ENCODE assay signal across 8 mouse cellular contexts in the genomic region with DNA sequence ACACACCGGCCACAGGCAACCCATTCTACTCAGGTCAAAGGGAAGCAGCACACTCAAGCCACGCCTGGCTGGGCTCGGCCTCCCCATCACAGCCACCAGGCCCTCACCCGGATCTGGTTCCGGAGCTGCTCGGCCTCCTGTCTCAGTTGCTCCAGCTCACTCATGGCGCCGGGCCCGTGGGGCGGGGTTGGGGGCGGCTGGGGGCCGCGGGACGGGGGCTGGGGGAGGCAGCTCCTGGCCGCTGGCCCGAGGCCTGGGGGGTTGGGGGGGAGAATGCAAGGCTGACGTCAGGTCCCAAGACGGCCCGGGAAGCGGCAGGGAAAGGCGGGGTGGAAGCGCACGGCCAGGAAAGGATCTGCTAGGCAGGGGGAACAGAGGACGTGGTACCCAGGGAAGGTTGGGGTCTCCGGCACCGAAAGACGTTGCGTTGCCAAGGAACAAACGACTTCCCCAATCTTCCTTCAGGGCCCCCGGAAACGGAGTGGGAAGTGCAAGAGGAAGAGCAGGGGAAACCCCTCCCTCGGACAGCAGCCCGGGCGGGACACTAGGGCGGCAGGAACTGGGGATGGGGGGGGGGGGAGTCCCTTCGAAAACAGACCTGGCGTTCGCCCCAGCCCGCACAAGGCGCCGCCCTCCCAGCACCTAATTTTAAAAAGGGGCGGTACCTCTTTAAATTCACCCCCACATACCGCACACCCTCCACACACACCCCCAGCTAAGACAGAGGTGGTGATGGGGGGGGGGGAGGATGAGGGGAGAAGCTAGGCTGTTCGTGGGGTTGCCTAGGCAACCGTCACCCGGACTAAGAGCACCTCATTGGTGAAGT. TPM values are rescaled to one million over a fixed set of nuclear protein-coding genes. Genes with fewer than 3 reads are reported as not detected.
DNase-seq lines count a peak whose midpoint lies in the region; ATAC-seq and TF ChIP-seq lines count a peak whose summit lies in the region.

No protein-coding gene starts in this region.

- peak; percentile 45 for ATAC-seq in forebrain, embryonic 15.5 days (replicated peaks)
- no peak for ATAC-seq in erythroid progenitor cell, adult 5-6 weeks (replicated peaks; ENCODE audit: low FRiP score, poor library complexity, severe bottlenecking)

- peaks cover 0 to 15% of the 10 kb centered on the region in 2 experiments; a peak in 2 of 4 replicates for H3K4me1 ChIP-seq in ES-E14 (ENCODE audit: control insufficient read depth in 2 of 2, insufficient read depth in 2 of 2, low read length in 2 of 2, poor library complexity in 1 of 2)
- H3K4me1 ChIP-seq in forebrain, embryonic 15.5 days = peaks cover 34% of the 10 kb centered on the region

- DNase-seq in ES-E14 (ENCODE audit: low read depth, low spot score) = no peak
- peak; percentile 87 for DNase-seq in brain, embryonic 18.5 days (ENCODE audit: low read depth, low spot score)
- peak; percentile 68 to 76 for DNase-seq in heart, postnatal 36 days
- peak; percentile 92 for DNase-seq in layer of hippocampus, adult 9-11 months
- DNase-seq in lung, postnatal 10 days = peak; percentile 87
- peak; percentile 69 for DNase-seq in retina, postnatal 1 day

- H3K27me3 ChIP-seq in forebrain, embryonic 15.5 days = no peaks in the 10 kb centered on the region

- in situ Hi-C loops in ES-E14 (cut with MboI; ENCODE audit: low sequenced_read_pairs in 2 of 2, unreplicated experiment in 2 of 2) = no loop called here

- peak overlapping the region; percentile 50 for H3K9ac ChIP-seq in ES-E14 (ENCODE audit: insufficient read depth, low read depth, low read length, poor library complexity, severe bottlenecking)
- H3K9ac ChIP-seq in forebrain, embryonic 15.5 days (replicated peaks) = peak overlapping the region; percentile 94

- intact Hi-C loops in heart, postnatal 36 days (cut with DNase I) = loop anchor here (5.0 kb wide), 1 partner anchor 178 kb away; the partner anchor contains the start of gene Ephb4

- under 1% methylated on average over 46 of the region's 46 CpGs for WGBS in forebrain, embryonic 15.5 days

- H3K4me3 ChIP-seq in ES-E14 (ENCODE audit: insufficient read depth in 1 of 2, low read depth in 1 of 2, low read length in 2 of 2, poor library complexity in 1 of 2, severe bottlenecking in 1 of 2) = peak overlapping the region; percentile 43 to 86
- peak overlapping the region; percentile 87 for H3K4me3 ChIP-seq in forebrain, embryonic 15.5 days

- no peaks in the 10 kb centered on the region for H3K9me3 ChIP-seq in ES-E14 (ENCODE audit: control insufficient read depth, insufficient read depth, low read depth, low read length)
- no peaks in the 10 kb centered on the region for H3K9me3 ChIP-seq in forebrain, embryonic 15.5 days

- H3K4me2 ChIP-seq in forebrain, embryonic 15.5 days (replicated peaks) = peak overlapping the region; percentile 89

- peaks cover 33% of the 10 kb centered on the region for H3K36me3 ChIP-seq in ES-E14 (ENCODE audit: control insufficient read depth, insufficient read depth, low read length, poor library complexity, severe bottlenecking)
- H3K36me3 ChIP-seq in forebrain, embryonic 15.5 days = peaks cover 38% of the 10 kb centered on the region

- no peak overlapping the region for H3K27ac ChIP-seq in ES-E14 (ENCODE audit: insufficient read depth, low read depth, low read length, poor library complexity, severe bottlenecking)
- H3K27ac ChIP-seq in forebrain, embryonic 15.5 days (replicated peaks) = peak overlapping the region; percentile 98

TF ChIP-seq in ES-E14, 5 proteins besides CTCF, POLR2A, EP300 and RAD21:
- no peak for TF ChIP-seq ZC3H11A (IDR thresholded peaks at IDR 0.05; ENCODE audit: borderline replicate concordance, low read depth, low read length)
- TF ChIP-seq CHD2 (IDR thresholded peaks at IDR 0.05; ENCODE audit: low read depth, low read length) = no peak
- TF ChIP-seq MAFK (IDR thresholded peaks at IDR 0.05; ENCODE audit: insufficient read depth, low read depth, low read length) = no peak
- no peak for TF ChIP-seq HCFC1 (IDR thresholded peaks at IDR 0.05; ENCODE audit: borderline replicate concordance, insufficient read depth, low read length)
- no peak for TF ChIP-seq ZNF384 (IDR thresholded peaks at IDR 0.05; ENCODE audit: low read depth, low read length)

RNA-seq across cellular contexts. Expression of gene Epo, which starts 2.2 kb away (rescaled TPM):
- total RNA-seq in ES-E14 (2012; rRNA removed) = 0.36 and 0.48 TPM in 2 replicates
- not detected in 2 replicates for polyA plus RNA-seq in forebrain, embryonic 15.5 days (2015; fragmentation: Nextera tagmentation; extraction: Ambion mirVana)
- not detected for total RNA-seq in heart, postnatal 36 days (2021)
- not detected in 2 replicates for total RNA-seq in erythroid progenitor cell, adult 5-6 weeks (2015; ENCODE audit: low replicate concordance)
- total RNA-seq in erythroid progenitor cell, adult 5-6 weeks (2017; ENCODE audit: low replicate concordance) = not detected in 2 replicates

RNA-seq across cellular contexts. Expression of gene Gnb2, which starts 2.5 kb away (rescaled TPM):
- total RNA-seq in ES-E14 (2012; rRNA removed) = 259 and 297 TPM in 2 replicates
- 535 and 578 TPM in 2 replicates for polyA plus RNA-seq in forebrain, embryonic 15.5 days (2015; fragmentation: Nextera tagmentation; extraction: Ambion mirVana)
- total RNA-seq in heart, postnatal 36 days (2021) = 100 to 1,000 TPM; 245 to 248 TPM
- 253 and 262 TPM in 2 replicates for total RNA-seq in erythroid progenitor cell, adult 5-6 weeks (2015; ENCODE audit: low replicate concordance)
- 152 and 170 TPM in 2 replicates for total RNA-seq in erythroid progenitor cell, adult 5-6 weeks (2017; ENCODE audit: low replicate concordance)

RNA-seq across cellular contexts. Expression of gene Gigyf1, which starts 12.5 kb away (rescaled TPM):
- 24.7 and 40.3 TPM in 2 replicates for total RNA-seq in ES-E14 (2012; rRNA removed)
- polyA plus RNA-seq in forebrain, embryonic 15.5 days (2015; fragmentation: Nextera tagmentation; extraction: Ambion mirVana) = 19.2 and 20.0 TPM in 2 replicates
- 10 to 100 TPM; 29.5 to 35.4 TPM for total RNA-seq in heart, postnatal 36 days (2021)
- total RNA-seq in erythroid progenitor cell, adult 5-6 weeks (2015; ENCODE audit: low replicate concordance) = 5.4 and 5.8 TPM in 2 replicates
- 8.1 and 11.2 TPM in 2 replicates for total RNA-seq in erythroid progenitor cell, adult 5-6 weeks (2017; ENCODE audit: low replicate concordance)

RNA-seq across cellular contexts. Expression of gene Actl6b, which starts 22.5 kb away (rescaled TPM):
- not detected in 2 replicates for total RNA-seq in ES-E14 (2012; rRNA removed)
- polyA plus RNA-seq in forebrain, embryonic 15.5 days (2015; fragmentation: Nextera tagmentation; extraction: Ambion mirVana) = 250 and 259 TPM in 2 replicates
- not detected for total RNA-seq in heart, postnatal 36 days (2021)
- total RNA-seq in erythroid progenitor cell, adult 5-6 weeks (2015; ENCODE audit: low replicate concordance) = not detected in 2 replicates
- total RNA-seq in erythroid progenitor cell, adult 5-6 weeks (2017; ENCODE audit: low replicate concordance) = not detected in 2 replicates

RNA-seq across cellular contexts. Expression of gene Pop7, which starts 28.5 kb away (rescaled TPM):
- total RNA-seq in ES-E14 (2012; rRNA removed) = 35.7 and 41.7 TPM in 2 replicates
- 75.9 and 79.3 TPM in 2 replicates for polyA plus RNA-seq in forebrain, embryonic 15.5 days (2015; fragmentation: Nextera tagmentation; extraction: Ambion mirVana)
- 10 to 100 TPM; 13.1 to 14.1 TPM for total RNA-seq in heart, postnatal 36 days (2021)
- total RNA-seq in erythroid progenitor cell, adult 5-6 weeks (2015; ENCODE audit: low replicate concordance) = 2.9 and 23.5 TPM in 2 replicates
- total RNA-seq in erythroid progenitor cell, adult 5-6 weeks (2017; ENCODE audit: low replicate concordance) = 0.38 and 10.8 TPM in 2 replicates
